Mouse (Mus musculus) left cerebral cortex, postnatal 36 days (tissue): ENCODE results near the gene Trim63. TPM values are rescaled to one million over a fixed set of nuclear protein-coding genes. Genes with fewer than 3 reads are reported as not detected.

Experiments
- DNase-seq, 2 experiments: peaks; one replicate each; pipeline ENCODE4 v3.0.0; 2021 to 2022; ENCODE audit warnings: low spot score in 2 of 2, mixed read lengths in 1 of 2
- intact Hi-C: fragments of 180-260 bp; cut with DNase I; formaldehyde crosslinking; loops from one replicate; pipeline ENCODE4 v1.15.1; 2025
- total RNA-seq, 2 experiments: library from RNA; stranded (reverse); gene quantifications; 2 replicates each; pipeline ENCODE4 v1.2.3; 2021

Trim63 gene
- total RNA-seq, 2 experiments from 2014 or later, result 0.22 to 0.27 TPM

DNA sequence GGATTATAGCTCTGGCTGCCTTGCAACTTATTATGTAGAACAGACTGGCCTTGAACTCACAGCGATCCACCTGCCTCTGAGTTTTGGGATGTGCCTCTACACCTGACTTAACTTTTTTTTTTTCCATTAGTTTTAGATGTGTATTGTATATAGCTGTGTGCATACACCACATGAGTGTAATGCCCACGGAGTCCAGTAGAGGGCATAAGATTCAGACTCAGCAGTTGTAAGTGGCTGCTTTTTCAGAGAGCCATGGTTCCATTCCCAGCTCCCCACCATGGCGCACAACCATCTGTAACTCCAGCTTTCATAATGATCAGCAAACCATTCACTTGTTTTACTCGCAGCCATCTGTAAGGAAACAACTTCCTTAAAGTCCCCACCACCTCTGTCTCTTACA lies 18.4 kb upstream of the Trim63 start:
- intact Hi-C loops, result no loop called here
- DNase-seq, result no peak

DNA sequence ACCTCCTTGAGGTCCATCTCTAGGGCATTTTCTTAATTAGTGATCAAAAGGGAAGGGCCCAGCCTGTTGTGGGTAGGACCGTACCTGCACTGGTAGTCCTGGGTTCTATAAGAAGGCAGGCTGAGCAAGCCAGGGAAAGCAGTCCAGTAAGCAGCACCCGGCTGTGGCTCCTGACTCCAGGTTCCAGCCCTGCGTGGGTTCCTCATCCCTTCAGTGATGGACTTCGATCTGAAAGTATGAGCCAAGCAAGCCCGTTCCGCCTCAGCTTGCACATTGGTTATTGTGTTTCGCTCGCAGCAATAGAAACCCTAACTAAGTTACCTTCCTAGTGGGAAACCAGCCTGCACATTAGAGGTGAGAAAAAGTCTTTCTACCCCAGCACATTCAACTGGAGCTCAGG lies 17.6 kb upstream of the Trim63 start:
- intact Hi-C loops, result no loop called here

DNA sequence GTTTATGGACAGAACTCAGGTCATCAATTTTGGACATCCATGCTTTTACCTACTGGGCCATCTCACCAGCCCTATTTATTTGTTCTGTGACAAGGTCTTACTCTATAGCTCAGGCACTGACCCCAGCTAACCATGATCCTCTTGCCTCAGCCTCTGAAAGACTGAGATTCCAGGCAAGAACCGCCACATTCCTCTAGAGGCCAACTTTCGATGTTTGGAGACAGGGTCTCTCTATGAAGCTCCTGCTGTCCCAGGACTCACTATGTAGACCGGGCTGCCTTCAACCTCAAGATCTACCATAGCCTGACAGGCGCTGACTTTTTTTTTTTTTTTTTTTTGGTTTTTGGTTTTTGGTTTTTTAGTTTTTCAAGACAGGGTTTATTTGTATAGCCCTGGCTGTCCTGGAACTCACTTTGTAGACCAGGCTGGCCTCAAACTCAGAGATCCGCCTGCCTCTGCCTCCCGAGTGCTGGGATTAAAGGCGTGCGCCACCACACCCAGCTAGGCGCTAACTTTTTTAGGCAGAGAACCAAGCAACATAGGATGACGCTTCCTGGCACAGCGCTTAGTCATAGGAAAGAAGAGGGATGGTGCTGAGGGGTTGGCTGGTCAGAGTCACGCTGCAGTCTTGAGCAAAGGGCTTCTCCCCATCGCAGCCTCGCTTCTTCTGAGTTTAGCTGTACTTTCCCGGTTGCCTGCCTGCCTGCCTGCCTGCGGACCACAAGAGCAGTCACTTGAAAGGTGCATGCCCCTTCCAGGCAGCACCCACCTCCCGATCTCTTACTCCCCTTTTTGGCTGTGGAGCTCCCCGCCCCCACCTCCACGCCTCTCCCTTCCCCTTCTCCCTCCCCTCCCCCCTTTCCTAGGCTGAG lies 16.1 kb upstream of the Trim63 start:
- DNase-seq, result no peak
- intact Hi-C loops, result no loop called here

More for the DNA sequence above, 17.6 kb upstream of the Trim63 start:
- no peak for DNase-seq

DNA sequence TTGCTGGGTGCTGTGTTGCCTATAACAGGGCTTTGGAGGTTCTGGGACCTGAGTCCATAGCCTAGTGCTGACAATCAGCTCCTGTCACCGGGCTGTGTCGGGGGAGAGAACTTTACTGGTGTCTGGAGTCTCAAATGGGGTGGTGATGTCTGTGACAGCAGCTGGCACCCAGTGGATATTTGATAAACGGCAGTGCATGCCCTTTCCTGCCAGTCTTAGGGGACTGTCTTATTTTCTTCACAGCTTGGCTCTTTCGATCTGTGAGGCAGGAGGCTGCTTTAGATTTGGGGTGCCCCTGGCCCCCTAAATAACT lies 15.5 kb upstream of the Trim63 start:
- DNase-seq, result no peak
- intact Hi-C loops, result no loop called here

DNA sequence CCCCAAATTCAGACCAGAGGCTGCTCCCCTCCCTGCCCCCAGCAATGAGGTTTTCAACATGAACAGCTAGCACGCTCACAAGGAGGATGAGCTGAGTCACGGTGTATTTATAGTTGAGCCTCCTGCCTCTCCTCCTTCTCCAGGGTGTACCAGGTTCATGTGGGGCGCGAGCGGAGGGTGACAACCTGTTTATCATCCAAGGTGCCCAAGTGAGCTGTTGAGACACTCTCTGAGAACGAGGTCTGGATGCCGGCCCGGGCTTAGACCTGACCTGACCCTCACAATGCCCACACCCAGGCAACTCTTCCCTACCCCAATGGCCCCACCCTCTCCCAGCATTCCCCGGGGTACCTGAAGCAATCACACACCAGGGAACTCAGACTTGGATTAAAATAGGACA lies 14.6 kb upstream of the Trim63 start:
- intact Hi-C loops, result no loop called here

DNA sequence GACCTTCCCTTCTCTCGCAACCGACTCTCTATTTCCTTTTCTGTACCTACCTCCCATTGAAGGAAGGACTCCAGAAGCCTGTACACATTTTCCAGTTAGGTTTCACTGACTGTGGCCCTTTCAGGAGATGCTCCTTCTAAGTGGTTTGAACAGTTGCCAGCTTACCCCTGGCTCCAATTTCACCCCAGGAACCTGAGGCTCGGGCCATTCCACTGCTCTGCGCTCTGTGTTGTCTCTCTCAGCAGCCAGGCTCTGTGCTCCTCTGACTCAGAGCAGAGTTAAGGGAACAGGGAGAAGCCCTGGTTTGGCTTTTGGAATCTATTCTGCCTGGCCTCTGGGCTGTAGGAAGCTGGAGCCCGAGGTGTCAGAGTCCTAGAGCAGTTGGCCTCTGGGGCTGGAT lies 12.8 kb upstream of the Trim63 start:
- DNase-seq, result no peak
- intact Hi-C loops, result no loop called here

More for the DNA sequence above, 14.6 kb upstream of the Trim63 start:
- peak; percentile 34 to 55 for DNase-seq

DNA sequence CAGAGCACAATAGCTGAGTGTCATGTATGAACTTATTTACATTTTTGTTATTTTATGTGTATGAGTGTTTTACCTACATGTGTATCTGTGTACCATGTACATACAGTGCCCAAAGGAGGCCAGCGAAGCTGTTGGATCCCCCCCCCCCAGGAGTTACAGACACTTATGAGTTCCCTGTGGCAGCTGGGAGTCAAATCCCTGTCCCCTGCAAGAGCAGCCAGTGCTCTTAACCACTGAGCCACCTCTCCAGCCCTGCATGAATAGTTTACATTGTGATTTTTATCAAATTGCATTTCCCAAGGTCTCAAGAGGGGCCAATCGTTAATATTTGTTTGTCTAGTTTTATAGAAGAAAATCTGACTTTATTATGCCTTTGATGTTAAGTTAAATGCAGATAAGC lies 8.0 kb upstream of the Trim63 start:
- intact Hi-C loops, result loop anchor here (5.0 kb wide), 1 partner anchor 45 kb away; no protein-coding TSS in a partner anchor
- DNase-seq, result no peak

DNA sequence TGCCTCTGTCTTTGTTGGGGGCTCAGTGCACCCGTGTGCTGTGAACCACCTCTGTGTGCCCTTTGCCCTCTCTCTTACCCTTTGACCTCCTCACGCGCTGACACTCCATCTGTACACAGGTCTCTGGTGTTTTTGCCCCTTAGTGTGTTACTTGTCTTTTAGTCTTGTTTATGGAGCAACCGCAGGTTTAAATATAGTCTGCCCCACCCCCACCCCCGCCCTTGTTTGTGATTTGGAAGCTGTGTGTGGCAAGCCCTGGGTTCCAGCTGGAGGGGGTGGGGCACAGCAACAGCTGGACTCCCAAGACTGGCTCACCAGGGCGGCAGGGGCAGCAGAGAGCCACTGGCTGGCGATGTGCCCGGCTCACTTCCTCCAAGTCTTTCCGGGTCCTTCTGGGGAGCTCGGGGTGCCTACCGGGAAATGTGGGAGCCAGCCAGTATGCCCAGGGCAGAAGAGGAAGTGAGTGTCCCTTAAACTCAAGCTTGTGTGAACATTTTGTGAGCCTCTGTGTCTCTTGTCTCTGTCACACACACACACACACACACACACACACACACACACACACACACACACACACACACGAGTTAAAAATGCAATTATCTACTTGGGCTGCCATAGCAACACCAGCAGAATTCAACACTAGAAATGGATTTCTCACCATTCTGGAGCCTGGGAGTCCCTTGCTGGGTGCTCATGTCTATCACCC lies 7.4 kb upstream of the Trim63 start:
- intact Hi-C loops, result loop anchor here (5.0 kb wide), 1 partner anchor 45 kb away; no protein-coding TSS in a partner anchor
- peak; percentile 42 to 52 for DNase-seq

DNA sequence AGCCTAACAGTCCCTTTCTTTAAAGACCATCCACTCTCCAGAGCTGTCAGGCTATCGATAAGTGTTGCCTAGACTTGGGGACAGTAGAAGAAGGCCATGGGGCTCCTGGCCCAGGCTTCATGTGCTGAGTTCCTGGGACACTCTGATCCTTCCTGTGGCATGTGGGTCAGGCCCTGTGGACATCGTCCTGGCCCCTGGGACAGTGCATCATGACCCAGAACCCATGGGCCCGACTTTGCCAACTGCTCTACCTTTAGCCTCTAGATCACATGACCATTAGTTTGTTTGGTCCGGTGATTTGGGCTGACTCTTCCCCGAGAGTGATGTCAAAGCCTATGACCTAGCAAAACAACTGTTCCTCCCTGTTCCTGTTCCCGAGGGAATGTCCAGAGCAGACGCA lies 4.8 kb upstream of the Trim63 start:
- intact Hi-C loops, result no loop called here
- no peak for DNase-seq

DNA sequence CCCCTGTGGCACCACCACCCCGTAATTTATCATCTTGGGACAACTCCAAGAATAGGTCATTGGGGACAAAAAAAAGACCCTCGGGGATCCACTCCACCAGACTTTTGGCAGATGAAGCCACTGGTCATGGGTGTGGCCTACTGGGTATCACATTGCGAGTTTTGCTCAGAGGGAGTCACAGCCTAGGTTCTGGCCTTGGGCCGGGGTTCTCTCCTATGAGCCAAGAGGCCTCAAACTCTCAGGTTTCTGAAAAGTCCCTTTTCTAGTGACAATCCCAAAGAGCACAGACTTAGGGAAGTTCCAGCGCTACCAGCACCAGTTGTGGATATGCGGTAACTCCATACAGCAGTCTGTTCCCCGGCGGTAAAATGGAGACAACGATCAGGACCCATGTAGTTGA lies 4.3 kb upstream of the Trim63 start:
- intact Hi-C loops, result no loop called here

DNA sequence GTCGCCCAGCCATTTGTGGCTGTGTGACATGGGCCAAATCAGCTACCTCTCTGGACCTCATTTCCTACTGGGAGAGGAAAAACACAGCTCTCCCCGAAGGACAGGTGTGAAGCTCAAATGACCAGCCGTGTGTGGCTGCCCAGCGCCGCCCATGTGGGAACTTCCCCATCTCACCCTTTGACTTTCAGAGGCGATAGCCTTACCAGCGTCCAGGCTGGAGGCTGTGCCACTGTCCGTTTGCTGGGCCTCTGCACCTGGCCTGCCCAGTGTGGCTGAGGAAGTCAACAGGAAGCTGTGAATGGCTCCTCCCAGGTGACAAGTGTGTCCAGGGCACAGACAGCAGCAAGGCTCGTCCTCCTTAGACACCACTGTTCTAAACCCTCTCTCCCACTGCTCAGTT lies 3.1 kb upstream of the Trim63 start:
- no peak for DNase-seq
- intact Hi-C loops, result no loop called here

More for the DNA sequence above, 4.3 kb upstream of the Trim63 start:
- DNase-seq, result no peak

DNA sequence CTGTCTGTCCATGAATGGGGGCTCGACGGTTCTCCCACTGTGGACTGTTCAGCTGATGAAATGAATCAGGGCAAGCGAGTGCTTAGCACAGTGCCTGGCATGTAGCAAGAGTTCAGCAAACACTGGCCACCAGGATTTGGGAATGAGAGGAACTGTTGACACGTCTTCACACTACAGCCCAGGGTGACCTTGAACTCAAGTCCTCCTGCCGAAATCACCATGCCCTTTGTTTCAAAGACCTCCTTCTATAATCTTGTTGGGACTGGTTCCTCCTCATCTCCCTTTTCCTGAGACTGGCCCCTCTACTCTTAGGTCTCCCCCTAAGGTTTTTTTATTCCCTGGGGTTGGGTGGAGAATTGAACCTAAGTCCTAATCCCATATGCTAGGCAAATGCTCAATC lies 2.6 kb upstream of the Trim63 start:
- intact Hi-C loops, result no loop called here
- no peak for DNase-seq

DNA sequence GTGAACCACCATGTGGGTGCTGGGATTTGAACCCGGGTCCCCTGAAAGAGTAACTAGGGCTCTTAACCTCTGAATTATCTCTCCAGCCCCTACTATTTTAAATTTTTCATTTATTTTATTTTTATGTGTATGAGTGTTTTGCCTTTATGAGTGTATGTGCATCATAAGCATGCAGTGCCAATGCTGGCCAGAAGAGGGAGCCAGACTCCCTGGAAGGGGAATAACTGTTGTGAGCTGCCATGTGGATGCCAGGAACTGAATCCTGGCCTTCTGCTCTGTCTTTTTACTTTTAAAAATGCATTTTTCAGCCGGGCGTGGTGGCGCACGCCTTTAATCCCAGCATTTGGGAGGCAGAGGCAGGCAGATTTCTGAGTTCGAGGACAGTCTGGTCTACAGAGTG lies 2.0 kb upstream of the Trim63 start:
- intact Hi-C loops, result no loop called here
- DNase-seq, result no peak

DNA sequence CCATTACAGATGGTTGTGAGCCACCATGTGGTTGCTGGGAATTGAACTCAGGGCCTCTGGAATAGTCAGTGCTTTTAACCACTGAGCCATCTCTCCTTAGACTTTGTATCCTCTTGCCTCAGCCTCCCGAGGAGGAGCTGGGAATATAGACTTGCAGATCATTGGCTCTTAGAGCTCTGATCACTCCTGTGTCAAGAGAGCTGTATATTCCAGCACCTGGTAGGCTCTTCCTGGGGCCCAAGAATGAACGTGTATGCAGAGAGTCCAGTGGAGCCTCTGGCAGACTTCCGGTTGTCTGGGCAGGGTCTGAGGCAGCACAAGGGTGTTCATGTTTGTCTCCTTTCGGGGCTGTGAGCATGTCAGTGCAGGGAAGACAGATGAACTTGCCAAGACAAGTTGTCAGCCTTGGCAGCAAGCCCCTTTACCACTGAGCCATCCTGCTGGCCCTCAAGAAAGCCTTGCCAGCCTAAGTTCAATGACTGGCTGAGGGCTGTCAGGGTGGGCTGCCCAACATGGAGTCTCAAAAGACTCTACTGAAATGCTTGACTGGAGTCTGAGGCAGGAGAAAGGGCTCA lies 752 bp upstream of the Trim63 start:
- intact Hi-C loops, result no loop called here
- no peak for DNase-seq

DNA sequence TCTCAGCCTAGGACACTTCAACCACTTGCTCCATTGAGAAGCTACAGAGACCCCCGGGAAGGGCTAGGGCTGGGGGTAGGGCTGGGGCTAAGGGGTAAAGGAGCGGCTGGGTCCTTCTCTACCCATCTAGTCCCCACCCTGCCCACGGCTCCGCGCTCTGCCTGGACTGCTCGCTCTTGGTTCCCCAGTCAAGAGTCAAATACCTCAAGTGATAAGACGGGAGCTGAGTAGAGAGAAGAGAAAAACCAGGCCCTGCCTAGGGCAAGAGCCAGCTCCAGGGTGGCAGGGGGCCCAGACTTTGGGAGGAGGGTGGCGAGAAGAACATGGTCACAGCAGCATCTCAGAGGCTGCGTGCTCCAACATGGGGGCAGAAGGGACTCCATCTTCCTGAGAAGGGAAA lies 550 bp downstream of the Trim63 start:
- intact Hi-C loops, result no loop called here
- no peak for DNase-seq

DNA sequence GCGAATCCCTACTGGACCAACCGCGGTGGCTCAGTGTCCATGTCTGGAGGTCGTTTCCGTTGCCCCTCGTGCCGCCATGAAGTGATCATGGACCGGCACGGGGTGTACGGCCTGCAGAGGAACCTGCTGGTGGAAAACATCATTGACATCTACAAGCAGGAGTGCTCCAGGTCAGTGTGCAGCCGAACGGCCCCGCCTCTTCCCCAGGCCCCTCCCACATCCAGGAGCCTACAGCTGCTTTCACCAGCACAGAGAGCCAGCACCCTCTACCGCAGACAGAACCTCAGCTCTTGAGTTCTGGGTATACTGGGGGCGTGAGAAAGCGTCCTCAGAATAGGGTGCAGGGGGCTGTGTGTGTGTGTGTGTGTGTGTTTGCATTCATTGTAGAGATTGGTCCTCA lies 1.5 kb downstream of the Trim63 start:
- intact Hi-C loops, result no loop called here
- DNase-seq, result no peak

DNA sequence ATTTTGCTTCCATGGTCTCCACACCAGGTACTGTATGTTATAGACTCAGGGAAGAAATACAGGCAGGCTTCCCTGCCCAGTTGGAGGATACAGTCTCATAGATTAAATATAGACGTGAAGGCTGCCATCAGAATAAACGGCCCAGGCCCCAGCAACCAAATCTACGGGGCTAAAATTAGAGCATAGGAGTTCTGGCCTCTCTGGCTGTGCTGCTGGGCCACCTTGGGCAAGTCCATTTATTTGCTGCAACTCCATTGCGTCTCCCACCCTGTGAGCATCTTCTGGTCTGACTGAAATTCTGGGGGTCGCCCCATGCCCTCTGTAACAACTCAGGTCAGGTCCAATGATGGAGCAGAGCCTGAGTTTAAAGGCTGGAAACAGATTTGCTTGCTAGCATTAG lies 4.2 kb downstream of the Trim63 start:
- no peak for DNase-seq
- intact Hi-C loops, result no loop called here

DNA sequence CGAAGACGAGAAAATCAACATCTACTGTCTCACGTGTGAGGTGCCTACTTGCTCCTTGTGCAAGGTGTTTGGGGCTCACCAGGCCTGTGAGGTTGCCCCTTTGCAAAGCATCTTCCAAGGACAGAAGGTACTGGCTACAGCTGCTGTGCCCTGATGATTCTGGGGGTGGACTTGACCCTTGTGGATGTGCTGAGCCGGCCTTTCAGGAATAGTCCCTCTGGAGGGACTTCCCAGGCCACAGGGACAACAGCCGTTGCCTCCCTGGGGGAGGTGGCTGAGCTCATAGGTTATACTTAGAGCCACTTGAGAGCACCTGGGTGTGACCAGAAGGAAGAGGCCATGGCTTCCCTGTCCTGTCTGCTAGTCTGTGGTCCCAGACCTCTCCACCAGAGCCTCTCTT lies 4.8 kb downstream of the Trim63 start:
- intact Hi-C loops, result no loop called here
- DNase-seq, result no peak

DNA sequence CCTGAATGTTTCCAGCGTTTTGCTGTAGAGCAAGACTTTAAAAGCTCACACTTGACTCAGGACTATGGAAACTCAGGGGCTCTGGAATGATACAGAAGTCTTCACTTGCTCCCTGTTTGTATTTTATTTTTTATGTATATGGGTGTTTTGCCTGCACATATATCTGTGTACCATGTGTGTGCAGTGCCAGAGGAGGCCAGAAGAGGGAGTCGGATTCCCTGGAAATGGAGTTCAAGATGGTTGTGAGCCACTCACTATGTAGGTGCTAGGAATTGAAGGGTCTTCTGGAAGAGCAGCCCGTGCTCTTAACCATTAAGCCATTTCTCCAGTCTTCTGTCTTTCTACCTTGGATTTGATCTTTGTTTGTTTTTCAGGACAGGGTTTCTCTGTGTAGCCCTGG lies 6.6 kb downstream of the Trim63 start:
- DNase-seq, result no peak
- intact Hi-C loops, result no loop called here

DNA sequence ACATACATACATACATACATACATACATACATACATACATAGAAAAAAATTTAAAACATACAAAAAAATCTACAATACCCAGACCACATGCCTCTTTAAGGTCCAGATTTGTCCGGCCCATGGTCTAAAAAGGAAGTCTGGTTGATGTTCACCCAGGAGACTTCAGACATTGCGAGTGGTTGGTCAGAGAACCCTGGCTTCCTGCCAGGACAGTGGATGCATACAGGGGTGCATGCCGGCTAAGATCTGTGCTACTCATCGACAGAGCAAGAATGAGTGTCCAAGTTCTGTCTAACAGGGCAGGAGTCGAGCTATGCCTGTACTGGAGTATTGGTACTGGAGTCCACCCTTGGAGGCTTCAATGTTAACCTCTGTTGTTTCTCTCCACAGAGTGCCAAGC lies 9.7 kb downstream of the Trim63 start:
- intact Hi-C loops, result no loop called here
- no peak for DNase-seq
